Mouse (Mus musculus): ENCODE results near the gene L3mbtl2. TPM values are rescaled to one million over a fixed set of nuclear protein-coding genes. Genes with fewer than 3 reads are reported as not detected.
A peak's percentile ranks its signal among the peaks of the same experiment; 100 is the strongest.

Gene L3mbtl2
- polyA plus RNA-seq, 1 experiment = 14.7 TPM

DNA sequence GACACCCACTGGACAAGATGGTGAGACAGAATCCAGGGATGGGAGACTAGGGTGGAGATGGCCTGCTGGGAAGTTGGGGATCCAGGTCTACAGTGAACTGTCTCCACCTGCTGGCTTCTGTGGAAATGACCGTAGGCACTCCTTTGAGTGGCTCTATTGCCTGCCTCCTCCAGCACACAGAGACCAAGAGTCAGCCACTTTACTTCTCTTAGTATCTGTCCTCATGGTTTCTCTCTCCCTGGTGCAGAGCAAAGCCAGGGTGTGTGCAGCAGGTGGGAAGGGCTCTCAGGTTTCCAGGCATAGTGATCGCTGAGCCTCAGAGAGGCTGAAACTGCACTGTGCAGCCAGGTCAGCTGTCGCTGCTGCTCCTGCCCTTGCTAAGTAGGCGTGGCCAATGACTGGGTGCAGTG is 6.5 kb downstream of the L3mbtl2 start:
- H3K27me3 ChIP-seq (replicated peaks; ENCODE audit: control insufficient read depth, insufficient read depth, low read length) = no peaks in the 10 kb centered on the region
- TF ChIP-seq POLR2A (IDR thresholded peaks at IDR 0.05; ENCODE audit: low read depth, low read length) (no peak), CTCF (conservative IDR thresholded peaks at IDR 0.05; ENCODE audit: insufficient read depth, insufficient read length, low read depth, low read length) (peak; percentile 72)
- peak; percentile 57 for DNase-seq
- H3K4me1 ChIP-seq (ENCODE audit: control insufficient read depth, insufficient read depth, low read length) = no peaks in the 10 kb centered on the region
- H3K4me3 ChIP-seq (ENCODE audit: insufficient read depth, low read depth, low read length) = no peak overlapping the region
- peaks cover 2% of the 10 kb centered on the region; the same call in 1 of the 2 replicates for H3K36me3 ChIP-seq (ENCODE audit: control insufficient read depth, insufficient read depth, low read length)
- WGBS = 61% methylated on average over 4 of the region's 4 CpGs
- H3K27ac ChIP-seq (ENCODE audit: insufficient read depth, low read depth, low read length) = no peak overlapping the region

DNA sequence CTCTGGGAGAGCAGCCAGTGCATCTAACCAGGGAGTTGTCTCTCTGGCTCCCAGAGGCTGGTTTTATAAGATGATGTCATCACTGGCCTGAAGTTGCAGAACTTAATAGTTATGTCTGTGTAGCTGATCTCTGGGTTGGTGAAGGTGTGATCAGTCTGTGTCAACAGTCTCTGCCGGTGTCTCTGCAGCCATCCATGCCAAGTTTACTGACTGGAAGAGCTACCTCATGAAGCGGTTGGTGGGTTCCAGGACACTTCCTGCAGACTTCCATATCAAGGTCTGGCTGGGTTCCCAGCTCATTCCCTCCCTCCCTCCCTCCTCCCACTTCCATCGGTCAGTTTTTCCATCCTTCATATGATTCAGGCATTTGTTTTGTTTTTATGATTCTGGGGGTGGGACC is 12.9 kb downstream of the L3mbtl2 start:
- H3K36me3 ChIP-seq (ENCODE audit: control insufficient read depth, insufficient read depth, low read length) = no peaks in the 10 kb centered on the region

DNA sequence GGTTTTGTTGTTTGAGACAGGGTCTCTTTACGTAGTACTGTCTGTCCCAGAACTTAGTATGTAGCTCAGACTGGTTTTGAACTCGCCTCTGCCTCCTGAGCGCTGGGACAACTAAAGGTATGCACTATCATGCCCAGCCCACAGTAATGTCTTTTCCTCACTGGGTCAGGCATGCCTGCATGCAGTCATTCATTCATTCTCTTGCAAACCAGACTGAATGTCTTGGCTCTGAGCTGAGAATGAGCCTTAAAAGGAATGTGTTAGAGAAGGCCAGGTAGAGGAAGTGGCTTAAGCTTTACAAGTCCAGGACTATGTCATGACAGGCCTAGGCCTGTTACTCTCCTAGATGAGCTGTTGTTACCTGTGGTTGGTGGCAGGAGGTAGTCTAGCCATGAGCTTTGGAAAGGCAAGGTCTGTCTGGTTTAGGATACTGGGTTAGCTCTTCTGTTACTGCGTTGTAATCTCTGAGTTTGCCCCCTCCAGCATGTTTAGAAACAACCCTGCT is 16.7 kb downstream of the L3mbtl2 start:
- Histone ChIP-seq H3K36me3 (ENCODE audit: control insufficient read depth, insufficient read depth, low read length) (no peaks in the 10 kb centered on the region; the same call in 1 of the 2 replicates), H3K4me3 (ENCODE audit: insufficient read depth, low read depth, low read length) (no peak overlapping the region), H3K4me1 (ENCODE audit: control insufficient read depth, insufficient read depth, low read length) (no peaks in the 10 kb centered on the region), H3K27me3 (replicated peaks; ENCODE audit: control insufficient read depth, insufficient read depth, low read length) (no peaks in the 10 kb centered on the region), H3K27ac (ENCODE audit: insufficient read depth, low read depth, low read length) (no peak overlapping the region)
- WGBS = over 99% methylated on average over 4 of the region's 4 CpGs
- no peak for DNase-seq
- TF ChIP-seq POLR2A (IDR thresholded peaks at IDR 0.05; ENCODE audit: low read depth, low read length) (no peak), CTCF (conservative IDR thresholded peaks at IDR 0.05; ENCODE audit: insufficient read depth, insufficient read length, low read depth, low read length) (no peak)

More for the DNA sequence above, 12.9 kb downstream of the L3mbtl2 start:
- Histone ChIP-seq H3K4me1 (ENCODE audit: control insufficient read depth, insufficient read depth, low read length) (no peaks in the 10 kb centered on the region), H3K27ac (ENCODE audit: insufficient read depth, low read depth, low read length) (no peak overlapping the region), H3K4me3 (ENCODE audit: insufficient read depth, low read depth, low read length) (no peak overlapping the region), H3K27me3 (replicated peaks; ENCODE audit: control insufficient read depth, insufficient read depth, low read length) (no peaks in the 10 kb centered on the region)
- 55% methylated on average over 3 of the region's 3 CpGs for WGBS
- no peak for DNase-seq
- TF ChIP-seq CTCF (conservative IDR thresholded peaks at IDR 0.05; ENCODE audit: insufficient read depth, insufficient read length, low read depth, low read length) (no peak), POLR2A (IDR thresholded peaks at IDR 0.05; ENCODE audit: low read depth, low read length) (no peak)

GRCm38 (mm10) chr15:81693366-81693966 is 29.8 kb downstream of the L3mbtl2 start:
- Histone ChIP-seq H3K27ac (ENCODE audit: insufficient read depth, low read depth, low read length) (no peak overlapping the region), H3K4me3 (ENCODE audit: insufficient read depth, low read depth, low read length) (peak overlapping the region; percentile 64), H3K36me3 (ENCODE audit: control insufficient read depth, insufficient read depth, low read length) (no peaks in the 10 kb centered on the region), H3K27me3 (replicated peaks; ENCODE audit: control insufficient read depth, insufficient read depth, low read length) (no peaks in the 10 kb centered on the region), H3K4me1 (ENCODE audit: control insufficient read depth, insufficient read depth, low read length) (peaks cover 5% of the 10 kb centered on the region; the same call in 1 of the 2 replicates)
- no peak for DNase-seq
- no peak for TF ChIP-seq POLR2A (IDR thresholded peaks at IDR 0.05; ENCODE audit: low read depth, low read length)
- TF ChIP-seq CTCF (conservative IDR thresholded peaks at IDR 0.05; ENCODE audit: insufficient read depth, insufficient read length, low read depth, low read length) = no peak
- WGBS = 3% methylated on average over 41 of the region's 41 CpGs

DNA sequence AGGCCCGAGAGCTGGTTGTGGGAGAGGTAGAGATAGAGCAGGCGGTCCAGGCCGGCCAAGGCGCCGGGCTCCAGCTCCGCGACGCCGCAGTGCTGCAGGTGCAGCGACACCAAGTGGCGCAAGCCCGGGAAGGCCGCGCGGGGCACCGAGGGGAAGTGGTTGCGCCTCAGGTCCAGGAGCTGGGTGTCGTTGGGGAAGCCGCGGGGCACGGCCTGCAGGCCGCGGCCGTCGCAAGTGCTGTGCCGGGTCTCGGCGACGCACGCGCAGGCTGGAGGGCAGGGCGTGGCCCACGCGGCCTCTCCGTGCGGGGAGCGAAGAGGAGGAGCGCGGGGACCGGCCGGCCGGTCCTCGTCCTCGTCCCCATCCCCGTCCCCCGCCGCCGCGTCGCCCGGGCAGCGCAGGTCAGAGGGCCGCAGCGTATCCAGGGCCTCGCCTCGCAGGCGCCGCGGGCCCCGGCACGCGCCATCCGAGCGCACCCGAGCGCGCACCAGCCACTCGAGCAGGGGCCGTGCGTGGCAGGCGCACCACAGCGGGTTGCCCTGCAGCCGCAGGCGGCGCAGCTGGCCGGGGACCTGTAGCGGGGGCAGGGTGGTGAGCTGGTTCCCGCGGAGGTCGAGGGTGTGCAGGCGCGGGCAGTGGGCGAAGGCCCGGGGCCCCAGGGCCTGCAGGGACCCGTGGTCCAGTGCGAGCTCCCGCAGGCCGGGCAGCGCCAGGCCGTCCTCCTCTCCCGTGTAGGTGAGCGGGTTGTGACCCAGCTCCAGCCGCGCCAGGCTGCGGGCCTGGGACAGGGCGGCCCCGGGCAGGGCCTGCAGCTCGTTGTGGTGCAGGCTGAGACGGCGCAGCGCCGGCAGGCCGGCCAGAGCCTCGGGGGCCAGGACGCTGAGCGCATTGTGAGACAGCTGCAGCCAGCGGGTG is 30.5 kb downstream of the L3mbtl2 start:
- no peak for TF ChIP-seq POLR2A (IDR thresholded peaks at IDR 0.05; ENCODE audit: low read depth, low read length)
- TF ChIP-seq CTCF (conservative IDR thresholded peaks at IDR 0.05; ENCODE audit: insufficient read depth, insufficient read length, low read depth, low read length) = peak; percentile 54
- H3K27ac ChIP-seq (ENCODE audit: insufficient read depth, low read depth, low read length) = peak overlapping the region; percentile 47
- H3K4me3 ChIP-seq (ENCODE audit: insufficient read depth, low read depth, low read length) = peak overlapping the region; percentile 64
- H3K36me3 ChIP-seq (ENCODE audit: control insufficient read depth, insufficient read depth, low read length) = no peaks in the 10 kb centered on the region
- peak; percentile 89 for DNase-seq
- WGBS = under 1% methylated on average over 107 of the region's 107 CpGs
- H3K4me1 ChIP-seq (ENCODE audit: control insufficient read depth, insufficient read depth, low read length) = peaks cover 5% of the 10 kb centered on the region; the same call in 1 of the 2 replicates
- no peaks in the 10 kb centered on the region for H3K27me3 ChIP-seq (replicated peaks; ENCODE audit: control insufficient read depth, insufficient read depth, low read length)

- no peak for DNase-seq
- H3K4me1 ChIP-seq (ENCODE audit: control insufficient read depth, insufficient read depth, low read length) = peaks cover 6% of the 10 kb centered on the region
- H3K27me3 ChIP-seq (replicated peaks; ENCODE audit: control insufficient read depth, insufficient read depth, low read length) = no peaks in the 10 kb centered on the region
- H3K36me3 ChIP-seq (ENCODE audit: control insufficient read depth, insufficient read depth, low read length) = no peaks in the 10 kb centered on the region
- WGBS = 42% methylated on average over 18 of the region's 19 CpGs
- peak overlapping the region; percentile 64 for H3K4me3 ChIP-seq (ENCODE audit: insufficient read depth, low read depth, low read length)
- TF ChIP-seq CTCF (conservative IDR thresholded peaks at IDR 0.05; ENCODE audit: insufficient read depth, insufficient read length, low read depth, low read length) (no peak), POLR2A (IDR thresholded peaks at IDR 0.05; ENCODE audit: low read depth, low read length) (no peak)
- peak overlapping the region; percentile 47; the same call in 1 of the 2 replicates for H3K27ac ChIP-seq (ENCODE audit: insufficient read depth, low read depth, low read length)
These were observed 31.2 kb downstream of the L3mbtl2 start for GRCm38 (mm10) chr15:81694891-81695290.

DNA sequence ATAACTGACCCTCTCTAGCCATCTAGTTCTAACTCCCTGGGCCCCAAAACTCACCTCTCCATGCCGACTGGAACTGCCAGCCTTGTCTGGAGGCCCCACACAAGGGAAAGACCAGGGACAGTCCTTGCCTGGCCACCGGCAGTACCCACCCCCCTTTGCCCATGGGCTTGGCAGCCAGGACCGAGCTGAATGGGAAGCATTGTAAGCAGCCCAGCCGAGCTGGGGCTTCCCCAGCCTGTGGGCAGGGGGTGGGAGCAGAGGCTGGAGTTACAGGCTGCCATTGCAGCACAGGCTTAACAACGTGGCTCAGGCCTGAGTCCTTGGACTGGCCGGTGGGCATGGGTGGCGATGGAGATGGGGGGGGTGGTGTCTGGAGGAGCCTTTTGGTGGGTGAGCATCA is 33.5 kb downstream of the L3mbtl2 start, which contains the start of gene Chadl:
Gene Chadl (minus strand): TSS at position 113 of the 400 bp plus-strand sequence.
- TF ChIP-seq CTCF (conservative IDR thresholded peaks at IDR 0.05; ENCODE audit: insufficient read depth, insufficient read length, low read depth, low read length) = no peak
- no peak for TF ChIP-seq POLR2A (IDR thresholded peaks at IDR 0.05; ENCODE audit: low read depth, low read length)
- Histone ChIP-seq H3K36me3 (ENCODE audit: control insufficient read depth, insufficient read depth, low read length) (no peaks in the 10 kb centered on the region), H3K4me1 (ENCODE audit: control insufficient read depth, insufficient read depth, low read length) (peaks cover 11% of the 10 kb centered on the region), H3K4me3 (ENCODE audit: insufficient read depth, low read depth, low read length) (no peak within 1 kb of the TSS), H3K27ac (ENCODE audit: insufficient read depth, low read depth, low read length) (no peak within 1 kb of the TSS), H3K27me3 (replicated peaks; ENCODE audit: control insufficient read depth, insufficient read depth, low read length) (no peaks in the 10 kb centered on the region)
- DNase-seq = no peak
- 73% methylated on average over 7 of the region's 7 CpGs for WGBS
